Mouse (Mus musculus) lung, embryonic 16.5 days (tissue): ENCODE results near the gene Chpf. TPM values are rescaled to one million over a fixed set of nuclear protein-coding genes. Genes with fewer than 3 reads are reported as not detected.

Experiments used
- ATAC-seq: fragments of 200-750 bp; cut with Nextera tagmentation; 2 replicates; pipeline ENCODE4 v1.8.0; 2017; ENCODE audit warnings: low read depth, mild to moderate bottlenecking, moderate library complexity
- H3K27ac ChIP-seq: fragments of 300-500 bp; sonication (generic); 2 replicates; pipeline ENCODE4 v1.5.1; 2014; ENCODE audit warnings: mild to moderate bottlenecking, control low read depth, low read length
- H3K27me3 ChIP-seq: fragments of 300-500 bp; sonication (generic); 2 replicates; pipeline ENCODE4 v1.6.1; 2014; ENCODE audit warnings: low read depth, low read length, mixed read lengths; ENCODE audit not compliant: control insufficient read depth, insufficient read depth
- H3K36me3 ChIP-seq: fragments of 300-500 bp; sonication (generic); 2 replicates; pipeline ENCODE4 v1.6.1; 2014; ENCODE audit warnings: low read length; ENCODE audit not compliant: control insufficient read depth, insufficient read depth
- H3K4me1 ChIP-seq: fragments of 300-500 bp; sonication (generic); replicated peaks from 2 replicates; pipeline ENCODE4 v1.6.1; 2014; ENCODE audit warnings: low read length, mixed read lengths; ENCODE audit not compliant: control insufficient read depth, insufficient read depth
- H3K4me2 ChIP-seq: fragments of 300-500 bp; sonication (generic); 2 replicates; pipeline ENCODE4 v1.6.1; 2014; ENCODE audit warnings: low read depth, low read length, control low read depth
- H3K4me3 ChIP-seq: fragments of 300-500 bp; sonication (generic); 2 replicates; pipeline ENCODE4 v1.5.1; 2014; ENCODE audit warnings: mild to moderate bottlenecking, low read length, control low read depth
- H3K9ac ChIP-seq: fragments of 300-500 bp; sonication (generic); 2 replicates; pipeline ENCODE4 v1.6.1; 2014; ENCODE audit warnings: low read length, control low read depth
- H3K9me3 ChIP-seq: fragments of 300-500 bp; sonication (generic); 2 replicates; pipeline ENCODE4 v1.6.1; 2016; ENCODE audit warnings: low read length; ENCODE audit not compliant: control insufficient read depth
- WGBS: fragments of 180-500 bp; shearing (Covaris S2); extraction: QIAGEN DNeasy Blood & Tissue Kit; methylation state at CpG from one replicate; pipeline ENCODE4 v1.1.7; 2014; 5-methylcytosine and 5-hydroxymethylcytosine counted together
- polyA plus RNA-seq: library from polyadenylated mRNA; unstranded; fragments of >200 nt; fragmentation: Nextera tagmentation; extraction: Ambion mirVana; gene quantifications from 2 replicates; pipeline ENCODE4 v1.2.1, GENCODE M21; 2015

Gene Chpf
- polyA plus RNA-seq, 1 experiment from 2014 or later: 22.9 TPM

GRCm38 (mm10) chr1:75502945-75503650 lies 24.0 kb upstream of the Chpf start:
- Histone ChIP-seq H3K27me3 (no peaks in the 10 kb centered on the region), H3K36me3 (peaks cover 33% of the 10 kb centered on the region), H3K9me3 (no peaks in the 10 kb centered on the region), H3K4me3 (no peak overlapping the region), H3K4me2 (no peak overlapping the region), H3K9ac (no peak overlapping the region), H3K4me1 (peaks cover 13% of the 10 kb centered on the region), H3K27ac (no peak overlapping the region)
- no peak for ATAC-seq
- 81% methylated on average over 24 of the region's 25 CpGs for WGBS

GRCm38 (mm10) chr1:75501905-75502304 lies 22.8 kb upstream of the Chpf start:
- Histone ChIP-seq H3K9me3 (no peaks in the 10 kb centered on the region), H3K36me3 (peaks cover 43% of the 10 kb centered on the region), H3K4me3 (no peak overlapping the region), H3K9ac (no peak overlapping the region), H3K27me3 (no peaks in the 10 kb centered on the region), H3K4me1 (peaks cover 13% of the 10 kb centered on the region), H3K27ac (no peak overlapping the region), H3K4me2 (no peak overlapping the region)
- ATAC-seq: no peak
- 91% methylated on average over 9 of the region's 9 CpGs for WGBS

GRCm38 (mm10) chr1:75499441-75499840 lies 20.3 kb upstream of the Chpf start:
- Histone ChIP-seq H3K9ac (no peak overlapping the region), H3K27me3 (no peaks in the 10 kb centered on the region), H3K36me3 (peaks cover 53% of the 10 kb centered on the region), H3K27ac (no peak overlapping the region), H3K9me3 (no peaks in the 10 kb centered on the region), H3K4me1 (peaks cover 10% of the 10 kb centered on the region), H3K4me3 (no peak overlapping the region), H3K4me2 (no peak overlapping the region)
- WGBS: 77% methylated on average over 7 of the region's 7 CpGs
- ATAC-seq: no peak

GRCm38 (mm10) chr1:75498897-75499296 lies 19.8 kb upstream of the Chpf start:
- Histone ChIP-seq H3K4me3 (no peak overlapping the region), H3K27ac (no peak overlapping the region), H3K9me3 (no peaks in the 10 kb centered on the region), H3K4me2 (no peak overlapping the region), H3K36me3 (peaks cover 53% of the 10 kb centered on the region), H3K4me1 (peaks cover 4% of the 10 kb centered on the region), H3K27me3 (no peaks in the 10 kb centered on the region), H3K9ac (no peak overlapping the region)
- 87% methylated on average over 4 of the region's 4 CpGs for WGBS
- ATAC-seq: no peak

GRCm38 (mm10) chr1:75494878-75495548 lies 15.9 kb upstream of the Chpf start:
- Histone ChIP-seq H3K9me3 (no peaks in the 10 kb centered on the region), H3K9ac (no peak overlapping the region), H3K4me3 (no peak overlapping the region), H3K27me3 (no peaks in the 10 kb centered on the region), H3K4me2 (no peak overlapping the region), H3K4me1 (no peaks in the 10 kb centered on the region), H3K27ac (no peak overlapping the region), H3K36me3 (peaks cover 45% of the 10 kb centered on the region)
- peak; percentile 14; the same call in 1 of the 2 replicates for ATAC-seq
- WGBS: 59% methylated on average over 12 of the region's 12 CpGs

GRCm38 (mm10) chr1:75492579-75493170 lies 13.6 kb upstream of the Chpf start:
- H3K4me2 ChIP-seq: no peak overlapping the region
- 58% methylated on average over 24 of the region's 24 CpGs for WGBS
- no peak overlapping the region for H3K9ac ChIP-seq
- H3K36me3 ChIP-seq: peaks cover 34% of the 10 kb centered on the region
- no peak overlapping the region for H3K27ac ChIP-seq
- no peak overlapping the region for H3K4me3 ChIP-seq
- H3K9me3 ChIP-seq: no peaks in the 10 kb centered on the region
- peaks cover 5% of the 10 kb centered on the region; the same call in 1 of the 2 replicates for H3K4me1 ChIP-seq
- peaks cover 12% of the 10 kb centered on the region for H3K27me3 ChIP-seq
- no peak for ATAC-seq

- H3K27me3 ChIP-seq: peaks cover 26% of the 10 kb centered on the region
- H3K9ac ChIP-seq: no peak overlapping the region
- ATAC-seq: no peak
- no peak overlapping the region for H3K27ac ChIP-seq
- H3K4me1 ChIP-seq: peaks cover 9% of the 10 kb centered on the region
- 84% methylated on average over 34 of the region's 34 CpGs for WGBS
- no peak overlapping the region for H3K4me3 ChIP-seq
- no peak overlapping the region for H3K4me2 ChIP-seq
- no peaks in the 10 kb centered on the region for H3K9me3 ChIP-seq
- peaks cover 20% of the 10 kb centered on the region for H3K36me3 ChIP-seq
Measured at GRCm38 (mm10) chr1:75490785-75491551, 11.9 kb upstream of the Chpf start.

- WGBS: under 1% methylated on average over 61 of the region's 62 CpGs
- H3K27me3 ChIP-seq: peaks cover 56% of the 10 kb centered on the region
- H3K4me2 ChIP-seq: peak overlapping the region; percentile 64
- H3K27ac ChIP-seq: no peak overlapping the region
- peak overlapping the region; percentile 49 for H3K4me3 ChIP-seq
- peaks cover 9% of the 10 kb centered on the region for H3K4me1 ChIP-seq
- ATAC-seq: peak; percentile 70
- H3K36me3 ChIP-seq: peaks cover 18% of the 10 kb centered on the region
- peak overlapping the region; percentile 12; the same call in 1 of the 2 replicates for H3K9ac ChIP-seq
- H3K9me3 ChIP-seq: no peaks in the 10 kb centered on the region
Measured at GRCm38 (mm10) chr1:75487405-75488161, 8.5 kb upstream of the Chpf start.
